Mouse (Mus musculus): ENCODE measurements around the gene Arf1. TPM values are rescaled to one million over a fixed set of nuclear protein-coding genes. Genes with fewer than 3 reads are reported as not detected.
"Not testable (repeated sequence)": the region's sequence is repeated elsewhere in the genome, so short reads cannot be mapped to it uniquely, and the experiment has no call there.

Gene Arf1
- total RNA-seq, 2 experiments from 2014 or later = 217 to 284 TPM

- peak; percentile 3; the same call in 1 of the 2 replicates for ATAC-seq (replicated peaks; ENCODE audit: low FRiP score, low TSS enrichment, poor library complexity, severe bottlenecking)
Measured at GRCm38 (mm10) chr11:59227604-59228121, 407 bp downstream of the Arf1 start.

- no peak for ATAC-seq (replicated peaks; ENCODE audit: low FRiP score, low TSS enrichment, poor library complexity, severe bottlenecking)
Measured at GRCm38 (mm10) chr11:59226787-59227603, 1.1 kb downstream of the Arf1 start.

- ATAC-seq (replicated peaks; ENCODE audit: low FRiP score, low TSS enrichment, poor library complexity, severe bottlenecking) = no peak
Measured at GRCm38 (mm10) chr11:59226251-59226650, 1.8 kb downstream of the Arf1 start.

GRCm38 (mm10) chr11:59225167-59225566 is 2.9 kb downstream of the Arf1 start:
- peak; percentile 56 for ATAC-seq (replicated peaks; ENCODE audit: low FRiP score, low TSS enrichment, poor library complexity, severe bottlenecking)

- no peak for ATAC-seq (replicated peaks; ENCODE audit: low FRiP score, low TSS enrichment, poor library complexity, severe bottlenecking)
Measured at GRCm38 (mm10) chr11:59224470-59224869, 3.6 kb downstream of the Arf1 start.

- ATAC-seq (replicated peaks; ENCODE audit: low FRiP score, low TSS enrichment, poor library complexity, severe bottlenecking) = no peak
Measured at GRCm38 (mm10) chr11:59224025-59224424, 4.0 kb downstream of the Arf1 start.

GRCm38 (mm10) chr11:59222306-59222705 is 5.8 kb downstream of the Arf1 start:
- no peak for ATAC-seq (replicated peaks; ENCODE audit: low FRiP score, low TSS enrichment, poor library complexity, severe bottlenecking)

- ATAC-seq (replicated peaks; ENCODE audit: low FRiP score, low TSS enrichment, poor library complexity, severe bottlenecking) = no peak
Measured at GRCm38 (mm10) chr11:59221604-59222003, 6.5 kb downstream of the Arf1 start.

GRCm38 (mm10) chr11:59219064-59219463 is 9.0 kb downstream of the Arf1 start:
- ATAC-seq (replicated peaks; ENCODE audit: low FRiP score, low TSS enrichment, poor library complexity, severe bottlenecking) = no peak; the same call in 1 of the 2 replicates

GRCm38 (mm10) chr11:59218389-59218998 is 9.6 kb downstream of the Arf1 start:
- no peak for ATAC-seq (replicated peaks; ENCODE audit: low FRiP score, low TSS enrichment, poor library complexity, severe bottlenecking)

- peak; percentile 35; the same call in 1 of the 2 replicates for ATAC-seq (replicated peaks; ENCODE audit: low FRiP score, low TSS enrichment, poor library complexity, severe bottlenecking)
Measured at GRCm38 (mm10) chr11:59216955-59217354, 11.1 kb downstream of the Arf1 start.

- no peak for ATAC-seq (replicated peaks; ENCODE audit: low FRiP score, low TSS enrichment, poor library complexity, severe bottlenecking)
Measured at GRCm38 (mm10) chr11:59212892-59213494, 15.1 kb downstream of the Arf1 start.

GRCm38 (mm10) chr11:59212320-59212719 is 15.8 kb downstream of the Arf1 start:
- ATAC-seq (replicated peaks; ENCODE audit: low FRiP score, low TSS enrichment, poor library complexity, severe bottlenecking) = not testable (repeated sequence)

GRCm38 (mm10) chr11:59211561-59211960 is 16.5 kb downstream of the Arf1 start:
- ATAC-seq (replicated peaks; ENCODE audit: low FRiP score, low TSS enrichment, poor library complexity, severe bottlenecking) = not testable (repeated sequence)

- no peak for ATAC-seq (replicated peaks; ENCODE audit: low FRiP score, low TSS enrichment, poor library complexity, severe bottlenecking)
Measured at GRCm38 (mm10) chr11:59210020-59210419, 18.1 kb downstream of the Arf1 start.

GRCm38 (mm10) chr11:59209580-59209979 is 18.5 kb downstream of the Arf1 start:
- no peak for ATAC-seq (replicated peaks; ENCODE audit: low FRiP score, low TSS enrichment, poor library complexity, severe bottlenecking)

- ATAC-seq (replicated peaks; ENCODE audit: low FRiP score, low TSS enrichment, poor library complexity, severe bottlenecking) = peak; percentile 78
Measured at GRCm38 (mm10) chr11:59209003-59209441, 19.0 kb downstream of the Arf1 start.

GRCm38 (mm10) chr11:59208153-59208831 is 19.8 kb downstream of the Arf1 start, which contains the start of gene 2310033P09Rik:
Gene 2310033P09Rik (plus strand): TSS chr11:59208321.
- peak; percentile 74 for ATAC-seq (replicated peaks; ENCODE audit: low FRiP score, low TSS enrichment, poor library complexity, severe bottlenecking)

Measured in megakaryocyte-erythroid progenitor cell, adult 5-6 weeks (primary cell).